Mouse (Mus musculus): ENCODE measurements at regions not wholly inside any gene's neighbourhood (a gene's known extent, or its start where the extent isn't known, plus 50 kb on each side); places are given as distances from the start of the nearest gene placed in this dataset.

- TF ChIP-seq GATA1 (IDR thresholded peaks at IDR 0.05; ENCODE audit: low read length) (no peak), TAL1 (IDR thresholded peaks at IDR 0.05; ENCODE audit: low read length) (no peak)
- no peaks in the 10 kb centered on the region for H3K9me3 ChIP-seq (ENCODE audit: control insufficient read depth, low read length)
- no peaks in the 10 kb centered on the region for H3K4me1 ChIP-seq (ENCODE audit: control insufficient read depth)
- H3K27me3 ChIP-seq (ENCODE audit: control insufficient read depth), result no peaks in the 10 kb centered on the region
- no peak overlapping the region for H3K4me3 ChIP-seq (replicated peaks)
- no peaks in the 10 kb centered on the region for H3K36me3 ChIP-seq (ENCODE audit: control insufficient read depth)
These were observed 355.6 kb upstream of the Plxna2 start for GRCm38 (mm10) chr1:194262374-194262773.

DNA sequence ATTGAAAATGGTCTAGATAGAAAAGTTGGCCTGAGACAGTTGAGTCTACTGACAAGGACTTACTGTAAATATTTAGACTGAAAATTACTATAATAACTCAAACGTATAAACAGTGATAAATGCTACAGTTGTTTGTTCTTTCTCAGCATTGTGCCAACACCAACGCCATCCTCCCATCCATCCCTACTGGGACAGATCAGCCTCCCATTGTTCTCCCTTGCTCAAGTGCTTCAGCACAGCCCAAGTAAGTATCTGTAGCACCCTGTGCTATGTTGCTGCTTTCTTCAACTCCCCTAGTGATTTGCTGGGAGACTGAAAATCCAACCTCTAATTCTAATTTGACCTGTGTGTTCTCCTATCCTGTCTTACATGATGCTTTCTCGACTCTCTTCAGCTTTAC lies 358.1 kb upstream of the Plxna2 start:
- no peaks in the 10 kb centered on the region for H3K9me3 ChIP-seq (ENCODE audit: control insufficient read depth, low read length)
- no peak for TF ChIP-seq TAL1 (IDR thresholded peaks at IDR 0.05; ENCODE audit: low read length)
- TF ChIP-seq GATA1 (IDR thresholded peaks at IDR 0.05; ENCODE audit: low read length), result no peak
- H3K27me3 ChIP-seq (ENCODE audit: control insufficient read depth), result no peaks in the 10 kb centered on the region
- H3K4me1 ChIP-seq (ENCODE audit: control insufficient read depth), result no peaks in the 10 kb centered on the region
- no peak overlapping the region for H3K4me3 ChIP-seq (replicated peaks)
- H3K36me3 ChIP-seq (ENCODE audit: control insufficient read depth), result no peaks in the 10 kb centered on the region

DNA sequence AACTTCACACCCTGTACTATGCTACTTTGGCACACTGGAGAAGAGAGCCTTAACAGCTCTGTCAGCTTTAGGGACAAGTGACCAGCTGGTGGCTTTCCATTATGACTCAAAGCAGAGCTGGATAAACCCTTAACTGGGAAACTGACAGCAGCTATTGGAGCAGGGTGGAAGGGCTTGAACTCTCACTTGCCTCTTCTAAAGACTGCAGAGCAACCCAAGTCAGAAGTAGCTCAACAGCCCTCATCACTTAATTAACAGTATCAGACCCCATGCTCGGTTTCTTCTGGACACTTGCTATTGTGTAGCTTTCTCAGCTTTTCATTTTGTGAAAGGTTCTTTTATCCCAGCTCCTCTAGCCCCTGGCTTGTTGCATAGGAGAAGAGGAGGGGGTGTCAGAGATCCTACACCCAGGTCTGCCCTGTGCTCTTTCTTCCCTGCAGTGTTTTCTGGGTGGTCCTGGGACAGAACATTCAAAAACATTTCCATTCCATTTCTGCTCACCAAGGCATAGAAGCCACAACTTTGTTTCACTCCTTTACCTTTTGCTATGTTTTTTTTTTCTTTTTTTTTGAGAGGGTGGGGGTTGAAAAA lies 373.1 kb upstream of the Plxna2 start:
- H3K27me3 ChIP-seq (ENCODE audit: control insufficient read depth), result no peaks in the 10 kb centered on the region
- H3K9me3 ChIP-seq (ENCODE audit: control insufficient read depth, low read length), result no peaks in the 10 kb centered on the region
- no peaks in the 10 kb centered on the region for H3K36me3 ChIP-seq (ENCODE audit: control insufficient read depth)
- H3K4me3 ChIP-seq (replicated peaks), result no peak overlapping the region
- TF ChIP-seq GATA1 (IDR thresholded peaks at IDR 0.05; ENCODE audit: low read length), result no peak
- no peak for TF ChIP-seq TAL1 (IDR thresholded peaks at IDR 0.05; ENCODE audit: low read length)
- H3K4me1 ChIP-seq (ENCODE audit: control insufficient read depth), result no peaks in the 10 kb centered on the region

- no peak overlapping the region for H3K4me3 ChIP-seq (replicated peaks)
- no peaks in the 10 kb centered on the region for H3K27me3 ChIP-seq (ENCODE audit: control insufficient read depth)
- no peaks in the 10 kb centered on the region for H3K36me3 ChIP-seq (ENCODE audit: control insufficient read depth)
- no peak for TF ChIP-seq TAL1 (IDR thresholded peaks at IDR 0.05; ENCODE audit: low read length)
- no peak for TF ChIP-seq GATA1 (IDR thresholded peaks at IDR 0.05; ENCODE audit: low read length)
- H3K4me1 ChIP-seq (ENCODE audit: control insufficient read depth), result no peaks in the 10 kb centered on the region
- no peaks in the 10 kb centered on the region for H3K9me3 ChIP-seq (ENCODE audit: control insufficient read depth, low read length)
These were observed 376.9 kb upstream of the Plxna2 start for GRCm38 (mm10) chr1:194241111-194241510.

DNA sequence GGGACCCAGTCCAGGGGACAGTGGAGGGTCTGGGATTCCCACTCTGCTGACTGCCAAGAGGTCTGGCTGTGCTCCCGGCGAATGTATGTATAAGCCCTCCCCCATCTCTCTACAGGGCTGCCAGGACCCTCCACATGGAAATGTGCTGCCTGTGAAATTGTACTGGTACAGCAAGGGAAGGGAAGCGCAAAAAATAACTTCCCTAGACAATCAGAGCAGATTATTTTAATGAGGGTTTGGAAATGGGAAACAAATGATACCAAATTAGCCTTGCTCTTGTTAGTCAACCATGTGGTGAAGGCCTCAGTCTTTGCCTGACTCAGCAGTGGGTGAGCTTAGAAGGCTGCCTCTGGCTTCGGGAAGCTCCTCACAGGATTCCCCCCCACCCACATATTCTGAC lies 386.8 kb upstream of the Plxna2 start:
- Histone ChIP-seq H3K36me3 (ENCODE audit: control insufficient read depth) (no peaks in the 10 kb centered on the region), H3K27me3 (ENCODE audit: control insufficient read depth) (no peaks in the 10 kb centered on the region), H3K4me1 (ENCODE audit: control insufficient read depth) (no peaks in the 10 kb centered on the region), H3K9me3 (ENCODE audit: control insufficient read depth, low read length) (no peaks in the 10 kb centered on the region; the same call in 1 of the 2 replicates), H3K4me3 (replicated peaks) (no peak overlapping the region)
- no peak for TF ChIP-seq TAL1 (IDR thresholded peaks at IDR 0.05; ENCODE audit: low read length)
- TF ChIP-seq GATA1 (IDR thresholded peaks at IDR 0.05; ENCODE audit: low read length), result no peak

GRCm38 (mm10) chr1:194226550-194227160 lies 391.4 kb upstream of the Plxna2 start:
- Histone ChIP-seq H3K9me3 (ENCODE audit: control insufficient read depth, low read length) (no peaks in the 10 kb centered on the region), H3K4me1 (ENCODE audit: control insufficient read depth) (no peaks in the 10 kb centered on the region), H3K27me3 (ENCODE audit: control insufficient read depth) (no peaks in the 10 kb centered on the region), H3K4me3 (replicated peaks) (no peak overlapping the region), H3K36me3 (ENCODE audit: control insufficient read depth) (no peaks in the 10 kb centered on the region)
- TF ChIP-seq GATA1 (IDR thresholded peaks at IDR 0.05; ENCODE audit: low read length), result no peak
- TF ChIP-seq TAL1 (IDR thresholded peaks at IDR 0.05; ENCODE audit: low read length), result no peak

GRCm38 (mm10) chr1:194225786-194226185 lies 392.2 kb upstream of the Plxna2 start:
- TF ChIP-seq GATA1 (IDR thresholded peaks at IDR 0.05; ENCODE audit: low read length) (no peak), TAL1 (IDR thresholded peaks at IDR 0.05; ENCODE audit: low read length) (no peak)
- no peak overlapping the region for H3K4me3 ChIP-seq (replicated peaks)
- H3K4me1 ChIP-seq (ENCODE audit: control insufficient read depth), result no peaks in the 10 kb centered on the region

GRCm38 (mm10) chr1:194224046-194224445 lies 394.0 kb upstream of the Plxna2 start:
- H3K4me1 ChIP-seq (ENCODE audit: control insufficient read depth), result no peaks in the 10 kb centered on the region
- H3K27me3 ChIP-seq (ENCODE audit: control insufficient read depth), result no peaks in the 10 kb centered on the region
- H3K9me3 ChIP-seq (ENCODE audit: control insufficient read depth, low read length), result no peaks in the 10 kb centered on the region
- TF ChIP-seq GATA1 (IDR thresholded peaks at IDR 0.05; ENCODE audit: low read length) (no peak), TAL1 (IDR thresholded peaks at IDR 0.05; ENCODE audit: low read length) (no peak)
- H3K36me3 ChIP-seq (ENCODE audit: control insufficient read depth), result no peaks in the 10 kb centered on the region
- H3K4me3 ChIP-seq (replicated peaks), result no peak overlapping the region

More at GRCm38 (mm10) chr1:194225786-194226185, 392.2 kb upstream of the Plxna2 start:
- Histone ChIP-seq H3K9me3 (ENCODE audit: control insufficient read depth, low read length) (no peaks in the 10 kb centered on the region), H3K36me3 (ENCODE audit: control insufficient read depth) (no peaks in the 10 kb centered on the region), H3K27me3 (ENCODE audit: control insufficient read depth) (no peaks in the 10 kb centered on the region)

DNA sequence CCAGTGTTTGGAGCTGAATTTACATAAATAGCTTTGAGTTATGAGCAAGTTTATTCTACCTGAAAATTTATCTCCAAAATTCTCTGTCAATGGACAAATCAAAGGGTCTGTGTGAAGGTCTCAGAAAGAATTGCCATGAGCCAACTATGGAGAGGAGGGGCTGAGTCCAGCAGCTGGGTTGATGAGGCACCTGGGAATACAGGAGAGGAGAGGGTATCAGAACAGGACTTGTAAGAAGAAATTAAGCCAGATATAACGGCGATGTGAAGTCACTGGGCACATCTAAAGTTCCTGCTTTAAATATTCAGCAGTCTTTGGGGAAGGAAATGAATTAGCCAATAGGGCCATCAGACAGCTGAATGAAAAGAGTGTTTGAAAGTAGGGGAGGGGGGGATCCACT lies 394.4 kb upstream of the Plxna2 start:
- no peaks in the 10 kb centered on the region for H3K27me3 ChIP-seq (ENCODE audit: control insufficient read depth)
- no peaks in the 10 kb centered on the region for H3K4me1 ChIP-seq (ENCODE audit: control insufficient read depth)
- no peaks in the 10 kb centered on the region for H3K36me3 ChIP-seq (ENCODE audit: control insufficient read depth)
- H3K9me3 ChIP-seq (ENCODE audit: control insufficient read depth, low read length), result no peaks in the 10 kb centered on the region
- no peak overlapping the region for H3K4me3 ChIP-seq (replicated peaks)
- TF ChIP-seq TAL1 (IDR thresholded peaks at IDR 0.05; ENCODE audit: low read length), result no peak
- no peak for TF ChIP-seq GATA1 (IDR thresholded peaks at IDR 0.05; ENCODE audit: low read length)
